Mouse (Mus musculus) layer of hippocampus, postnatal 10 days (tissue): ENCODE data around the gene Gm49416. TPM values are rescaled to one million over a fixed set of nuclear protein-coding genes. Genes with fewer than 3 reads are reported as not detected.

Source experiments
- microRNA-seq, 2 experiments: library from miRNA; unstranded; fragments of <30 nt; microRNA quantifications; one replicate each; pipeline ENCODE4 v1.2.0; 2021
- total RNA-seq, 2 experiments: library from RNA; stranded (reverse); gene quantifications; 2 replicates each; pipeline ENCODE4 v1.2.3; 2021

Gm49416 gene
- total RNA-seq, 2 experiments from 2014 or later, result 3.8 to 4.6 TPM

Small RNA genes within 50 kb of the gene (microRNA-seq; reads per million reads assigned to microRNA genes)
- gene Mir5136, result 0 to 0.45 reads per million in 2 experiments

Other genes starting within 250 kb of the Gm49416 start
- 100 to 1,000 TPM; 117 to 125 TPM for gene Chrm1, start 225.1 kb upstream of the Gm49416 start, total RNA-seq
- gene Slc3a2, start 165.6 kb upstream of the Gm49416 start, total RNA-seq, result 100 to 1,000 TPM; 198 to 212 TPM
- gene Wdr74, start 153.1 kb upstream of the Gm49416 start, total RNA-seq, result 10 to 100 TPM; 52.6 to 53.3 TPM
- 1 to 10 TPM; 1.4 to 1.8 TPM for gene 1700092M07Rik, start 148.2 kb upstream of the Gm49416 start, total RNA-seq
- gene Stx5a, start 147.5 kb upstream of the Gm49416 start, total RNA-seq, result 10 to 100 TPM; 61.9 to 64.8 TPM
- gene Nxf1, start 131.9 kb upstream of the Gm49416 start, total RNA-seq, result 10 to 100 TPM; 72.7 to 79.7 TPM
- 100 to 1,000 TPM in 1 of 2 experiments, 10 to 100 TPM in 1; 99.9 to 120 TPM for gene Tmem223, start 117.9 kb upstream of the Gm49416 start, total RNA-seq
- 1 to 10 TPM; 7.0 to 9.3 TPM for gene Tmem179b, start 114.5 kb upstream of the Gm49416 start, total RNA-seq
- gene Taf6l, start 102.5 kb upstream of the Gm49416 start, total RNA-seq, result 10 to 100 TPM; 18.2 to 19.0 TPM
- gene Polr2g, start 90.3 kb upstream of the Gm49416 start, total RNA-seq, result 100 to 1,000 TPM; 107 to 109 TPM
- 1 to 10 TPM; 4.2 to 5.2 TPM for gene Zbtb3, start 86.4 kb upstream of the Gm49416 start, total RNA-seq
- gene Ttc9c, start 69.6 kb upstream of the Gm49416 start, total RNA-seq, result 10 to 100 TPM; 27.8 to 34.5 TPM
- gene Hnrnpul2, start 68.9 kb upstream of the Gm49416 start, total RNA-seq, result 100 to 1,000 TPM; 112 to 115 TPM
- 10 to 100 TPM in 1 of 2 experiments, not detected in 1; 15.9 TPM for gene AC129217.1, start 59.2 kb upstream of the Gm49416 start, total RNA-seq
- 100 to 1,000 TPM; 105 to 115 TPM for gene Bscl2, start 51.5 kb upstream of the Gm49416 start, total RNA-seq
- 100 to 1,000 TPM; 291 to 295 TPM for gene Gng3, start 49.7 kb upstream of the Gm49416 start, total RNA-seq
- gene Lrrn4cl, start 38.2 kb upstream of the Gm49416 start, total RNA-seq, result under 1 TPM; 0.66 to 0.78 TPM
- 100 to 1,000 TPM; 112 to 116 TPM for gene Ubxn1, start 17.4 kb upstream of the Gm49416 start, total RNA-seq
- gene Uqcc3, start 8.0 kb upstream of the Gm49416 start, total RNA-seq, result 10 to 100 TPM; 32.1 to 37.5 TPM
- gene Lbhd1, start 5.2 kb upstream of the Gm49416 start, total RNA-seq, result 1 to 10 TPM; 4.8 to 9.8 TPM
- gene Gm49403, start 5.0 kb upstream of the Gm49416 start, total RNA-seq, result not detected
- gene 1810009A15Rik, start 73 bp upstream of the Gm49416 start, total RNA-seq, result 10 to 100 TPM; 18.9 to 27.6 TPM
- gene Ints5, start 4.1 kb downstream of the Gm49416 start, total RNA-seq, result 10 to 100 TPM; 24.6 to 25.0 TPM
- 100 to 1,000 TPM; 103 to 111 TPM for gene Ganab, start 9.1 kb downstream of the Gm49416 start, total RNA-seq
- gene B3gat3, start 31.4 kb downstream of the Gm49416 start, total RNA-seq, result 100 to 1,000 TPM; 121 to 130 TPM
- gene Rom1, start 40.4 kb downstream of the Gm49416 start, total RNA-seq, result 1 to 10 TPM; 2.3 to 2.4 TPM
- gene Eml3, start 40.6 kb downstream of the Gm49416 start, total RNA-seq, result 10 to 100 TPM; 11.0 to 11.9 TPM
- 10 to 100 TPM; 60.6 to 67.9 TPM for gene Mta2, start 52.9 kb downstream of the Gm49416 start, total RNA-seq
- 10 to 100 TPM; 15.6 to 16.2 TPM for gene Tut1, start 64.9 kb downstream of the Gm49416 start, total RNA-seq
- 100 to 1,000 TPM; 283 to 287 TPM for gene Eef1g, start 78.1 kb downstream of the Gm49416 start, total RNA-seq
- 10 to 100 TPM; 17.2 to 18.5 TPM for gene Ahnak, start 100.4 kb downstream of the Gm49416 start, total RNA-seq
- not detected for gene Scgb1a1, start 199.0 kb downstream of the Gm49416 start, total RNA-seq
- 100 to 1,000 TPM; 111 to 126 TPM for gene Asrgl1, start 246.7 kb downstream of the Gm49416 start, total RNA-seq